Mouse (Mus musculus): ENCODE measurements around the gene Neurod6. TPM values are rescaled to one million over a fixed set of nuclear protein-coding genes. Genes with fewer than 3 reads are reported as not detected.

The Neurod6 gene
- polyA plus RNA-seq, 1 experiment from 2014 or later, result not detected

DNA sequence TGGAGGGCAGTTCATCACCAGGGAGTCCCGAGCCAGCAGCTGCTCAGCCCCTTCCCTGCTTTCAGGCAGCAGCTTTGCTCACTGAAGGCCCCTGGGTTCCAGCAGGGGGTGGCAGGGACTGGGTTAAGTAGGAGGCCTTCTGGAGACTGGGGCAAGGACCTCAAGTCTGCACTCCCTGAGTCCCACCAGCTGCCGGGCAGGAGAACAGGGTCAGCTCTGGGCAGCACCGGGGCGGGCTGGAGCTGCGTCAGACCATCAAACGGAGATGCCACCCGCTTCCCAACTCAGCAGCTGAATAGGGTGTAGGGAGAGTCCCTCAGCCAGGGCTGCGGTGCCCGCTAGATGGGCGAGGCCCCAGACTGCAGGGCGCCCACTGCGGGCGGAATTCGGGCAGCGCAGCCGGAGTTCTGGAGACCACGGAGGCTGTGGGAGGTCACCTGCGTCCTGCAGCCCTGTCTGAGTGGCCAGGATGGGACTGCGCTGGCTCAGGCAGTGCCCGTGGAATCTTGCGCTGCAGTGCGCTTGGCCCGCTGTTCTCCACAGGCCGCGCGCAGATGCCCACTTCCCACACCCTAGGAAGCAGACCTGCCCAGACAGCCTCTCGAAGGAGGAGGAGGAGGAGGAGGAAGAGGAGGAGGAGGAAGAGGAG, 4.3 kb downstream of the Neurod6 start:
- H3K9me3 ChIP-seq (replicated peaks), result no peaks in the 10 kb centered on the region
- no peak overlapping the region for H3K9ac ChIP-seq
- H3K4me2 ChIP-seq, result peak overlapping the region; percentile 40
- H3K4me3 ChIP-seq, result peak overlapping the region; percentile 6; the same call in 1 of the 2 replicates
- WGBS (ENCODE audit: insufficient replicate concordance), result 9% methylated on average over 27 of the region's 27 CpGs
- no peak for ATAC-seq
- H3K27ac ChIP-seq, result no peak overlapping the region
- no peaks in the 10 kb centered on the region for H3K36me3 ChIP-seq
- peaks cover 32% of the 10 kb centered on the region for H3K27me3 ChIP-seq (replicated peaks)
- H3K4me1 ChIP-seq, result no peaks in the 10 kb centered on the region

DNA sequence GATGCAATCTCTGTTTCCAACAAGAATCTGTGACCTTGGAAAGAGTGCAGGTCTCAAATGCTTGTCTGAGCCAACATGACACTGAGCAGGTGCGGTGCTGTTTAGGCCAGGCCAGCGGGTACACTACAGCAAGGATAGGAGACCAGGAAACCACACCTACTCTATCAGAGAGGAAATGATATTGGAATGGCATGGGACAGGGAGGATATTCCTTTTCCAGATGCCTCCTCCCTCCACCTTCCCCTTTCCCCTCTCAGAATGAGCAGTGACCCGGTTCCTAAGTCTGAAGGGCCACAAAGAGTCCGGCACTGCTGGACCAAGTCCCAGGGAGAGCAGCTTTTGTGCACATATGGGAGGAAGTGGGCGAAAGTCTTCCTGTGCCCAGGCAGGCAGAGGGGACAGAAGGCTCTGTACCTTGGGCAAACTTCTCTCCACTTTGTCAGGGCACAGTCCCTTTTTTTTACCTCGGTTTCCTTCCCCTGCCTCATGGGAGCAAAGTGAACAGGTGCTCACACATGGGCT, 4.9 kb downstream of the Neurod6 start:
- Histone ChIP-seq H3K4me2 (no peak overlapping the region), H3K9me3 (replicated peaks) (no peaks in the 10 kb centered on the region), H3K4me3 (no peak overlapping the region), H3K36me3 (no peaks in the 10 kb centered on the region), H3K27me3 (replicated peaks) (peaks cover 30% of the 10 kb centered on the region), H3K9ac (no peak overlapping the region), H3K4me1 (no peaks in the 10 kb centered on the region), H3K27ac (no peak overlapping the region)
- 50% methylated on average over 6 of the region's 6 CpGs for WGBS (ENCODE audit: insufficient replicate concordance)
- no peak for ATAC-seq

DNA sequence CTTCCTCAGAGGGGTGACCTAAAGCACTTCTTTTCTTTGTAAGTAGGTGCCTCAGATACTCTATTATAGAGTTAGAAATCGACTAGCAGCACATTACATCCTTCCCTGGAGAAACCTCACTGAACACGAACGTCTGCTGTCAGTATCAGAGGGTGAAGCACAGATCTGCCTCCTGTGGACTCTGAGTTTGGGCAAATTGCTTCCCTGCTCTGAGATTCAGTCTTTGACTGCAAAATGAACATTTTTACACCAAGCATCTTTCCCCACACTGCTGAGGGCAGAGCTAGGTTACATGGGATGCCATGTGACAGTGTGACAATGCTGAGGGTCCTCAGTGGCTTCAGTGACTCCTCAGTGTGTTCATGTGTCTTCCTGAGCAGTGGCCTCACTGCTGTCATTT, 13.3 kb downstream of the Neurod6 start:
- H3K27ac ChIP-seq, result no peak overlapping the region
- 58% methylated on average over 3 of the region's 3 CpGs for WGBS (ENCODE audit: insufficient replicate concordance)
- no peaks in the 10 kb centered on the region for H3K9me3 ChIP-seq (replicated peaks)
- H3K4me1 ChIP-seq, result no peaks in the 10 kb centered on the region
- no peak overlapping the region for H3K4me2 ChIP-seq
- no peak overlapping the region for H3K4me3 ChIP-seq
- no peaks in the 10 kb centered on the region for H3K27me3 ChIP-seq (replicated peaks)
- no peak overlapping the region for H3K9ac ChIP-seq
- ATAC-seq, result no peak
- H3K36me3 ChIP-seq, result no peaks in the 10 kb centered on the region

DNA sequence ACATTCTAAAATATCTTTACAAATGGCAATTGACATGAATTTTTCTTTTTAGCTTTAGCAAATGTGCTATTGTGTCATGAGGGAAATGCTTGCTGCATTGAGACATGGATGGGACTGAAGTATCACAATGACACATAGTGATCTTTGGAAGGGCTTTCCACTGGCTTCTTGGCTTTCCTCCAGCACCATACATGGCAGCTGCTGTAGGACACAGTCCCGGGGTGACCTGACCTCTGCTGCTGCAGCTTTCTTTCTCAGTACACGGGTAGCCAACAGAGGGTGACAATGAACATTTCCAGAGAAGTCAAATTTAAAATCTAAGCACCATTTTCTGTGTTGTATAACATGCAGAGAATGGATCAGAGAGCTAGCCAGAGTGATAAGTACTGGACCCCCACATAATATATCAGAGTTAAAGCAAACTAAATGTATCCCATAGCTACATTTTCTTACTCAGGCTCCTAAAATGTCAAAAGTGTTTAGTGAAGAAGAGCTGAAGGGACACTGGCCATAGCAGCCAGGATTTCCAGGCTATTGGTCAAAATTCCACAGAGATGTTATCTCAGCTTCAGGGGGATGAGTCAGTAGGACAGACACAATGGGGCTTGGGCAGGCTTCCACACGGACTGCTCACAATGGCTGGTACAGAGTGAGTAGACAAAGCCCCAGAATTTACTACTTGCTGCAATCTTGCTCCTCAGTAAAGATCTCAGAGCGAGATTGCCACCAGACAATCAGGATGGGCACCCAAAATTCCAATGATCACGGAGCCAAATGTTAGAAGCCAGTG, 19.7 kb downstream of the Neurod6 start:
- H3K27me3 ChIP-seq (replicated peaks), result no peaks in the 10 kb centered on the region
- H3K9ac ChIP-seq, result no peak overlapping the region
- H3K4me2 ChIP-seq, result no peak overlapping the region
- H3K4me3 ChIP-seq, result no peak overlapping the region
- no peaks in the 10 kb centered on the region for H3K4me1 ChIP-seq
- H3K36me3 ChIP-seq, result no peaks in the 10 kb centered on the region
- no peaks in the 10 kb centered on the region for H3K9me3 ChIP-seq (replicated peaks)
- no peak overlapping the region for H3K27ac ChIP-seq
- 50% methylated on average over 5 of the region's 5 CpGs for WGBS (ENCODE audit: insufficient replicate concordance)
- ATAC-seq, result no peak

DNA sequence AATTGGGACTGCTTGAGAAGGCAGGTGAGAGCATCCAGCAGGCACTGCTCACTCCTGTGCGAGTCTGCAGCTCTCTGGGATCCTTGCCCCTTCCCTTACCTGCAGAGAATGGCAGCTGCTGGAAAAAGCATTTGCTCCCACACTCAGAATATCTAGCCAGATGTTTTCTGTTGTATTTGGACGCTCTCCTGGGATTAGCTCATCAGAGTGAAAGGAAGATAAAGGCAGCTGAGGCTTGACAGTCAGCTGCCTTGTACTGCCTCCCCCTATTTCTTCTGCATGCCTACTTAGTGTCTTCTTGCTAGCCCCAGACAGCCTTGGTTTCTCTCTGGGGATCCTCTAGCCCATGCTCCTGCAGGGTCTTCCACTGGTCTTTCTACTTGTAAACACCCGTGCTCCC, 31.1 kb downstream of the Neurod6 start:
- H3K27ac ChIP-seq, result no peak overlapping the region
- WGBS (ENCODE audit: insufficient replicate concordance), result 36% methylated on average over 3 of the region's 3 CpGs
- no peak for ATAC-seq
- no peaks in the 10 kb centered on the region for H3K27me3 ChIP-seq (replicated peaks)
- no peak overlapping the region for H3K9ac ChIP-seq
- H3K4me1 ChIP-seq, result peaks cover 5% of the 10 kb centered on the region; the same call in 1 of the 2 replicates
- no peak overlapping the region for H3K4me2 ChIP-seq
- no peak overlapping the region for H3K4me3 ChIP-seq
- no peaks in the 10 kb centered on the region for H3K9me3 ChIP-seq (replicated peaks)
- H3K36me3 ChIP-seq, result no peaks in the 10 kb centered on the region

DNA sequence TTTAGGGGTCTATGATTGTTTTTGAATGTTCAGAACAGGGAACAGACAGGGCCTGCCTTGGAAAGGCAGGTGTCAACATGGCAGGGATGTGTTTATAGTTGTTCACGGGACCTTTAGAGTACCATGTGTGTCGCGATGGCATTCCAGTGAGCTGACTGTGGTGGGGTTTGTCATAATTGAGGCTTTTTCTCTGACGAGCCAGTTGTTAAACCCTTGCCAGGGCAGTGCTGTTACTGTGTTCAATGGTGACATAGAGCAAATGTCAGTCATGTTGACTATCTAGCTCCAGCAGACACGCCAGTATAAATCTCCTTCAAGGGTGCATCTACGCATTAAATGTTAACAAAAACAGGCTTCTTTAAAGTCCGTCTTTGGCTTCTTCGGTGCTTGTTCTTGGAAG, 31.5 kb downstream of the Neurod6 start:
- Histone ChIP-seq H3K36me3 (no peaks in the 10 kb centered on the region), H3K27me3 (replicated peaks) (no peaks in the 10 kb centered on the region), H3K27ac (no peak overlapping the region), H3K4me3 (no peak overlapping the region), H3K4me2 (no peak overlapping the region), H3K9me3 (replicated peaks) (no peaks in the 10 kb centered on the region), H3K9ac (no peak overlapping the region), H3K4me1 (peaks cover 5% of the 10 kb centered on the region; the same call in 1 of the 2 replicates)
- ATAC-seq, result no peak
- 64% methylated on average over 8 of the region's 8 CpGs for WGBS (ENCODE audit: insufficient replicate concordance)

DNA sequence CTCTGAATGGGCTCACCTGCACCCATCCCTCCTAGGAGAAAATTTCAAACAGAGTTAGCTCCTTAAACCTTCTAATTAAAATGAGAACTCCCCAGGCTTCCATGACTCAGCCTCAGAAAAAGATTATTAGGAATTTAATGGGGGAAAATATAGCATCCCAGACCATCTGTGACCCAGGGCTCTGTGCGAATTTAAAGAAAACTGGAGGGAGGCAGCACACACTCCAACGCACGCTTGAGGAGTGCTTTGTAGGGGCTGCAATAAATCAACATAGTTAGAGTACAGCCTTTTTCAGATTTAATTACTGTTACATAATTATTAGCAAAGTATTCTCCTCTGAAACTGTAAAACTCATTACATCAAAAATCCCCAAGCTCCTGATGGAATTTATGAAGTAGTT, 32.2 kb downstream of the Neurod6 start:
- peaks cover 5% of the 10 kb centered on the region; the same call in 1 of the 2 replicates for H3K4me1 ChIP-seq
- H3K4me2 ChIP-seq, result no peak overlapping the region
- H3K27me3 ChIP-seq (replicated peaks), result no peaks in the 10 kb centered on the region
- no peak overlapping the region for H3K27ac ChIP-seq
- no peak overlapping the region for H3K4me3 ChIP-seq
- H3K36me3 ChIP-seq, result no peaks in the 10 kb centered on the region
- H3K9me3 ChIP-seq (replicated peaks), result no peaks in the 10 kb centered on the region
- ATAC-seq, result no peak
- WGBS (ENCODE audit: insufficient replicate concordance), result 62% methylated on average over 3 of the region's 3 CpGs
- H3K9ac ChIP-seq, result no peak overlapping the region

DNA sequence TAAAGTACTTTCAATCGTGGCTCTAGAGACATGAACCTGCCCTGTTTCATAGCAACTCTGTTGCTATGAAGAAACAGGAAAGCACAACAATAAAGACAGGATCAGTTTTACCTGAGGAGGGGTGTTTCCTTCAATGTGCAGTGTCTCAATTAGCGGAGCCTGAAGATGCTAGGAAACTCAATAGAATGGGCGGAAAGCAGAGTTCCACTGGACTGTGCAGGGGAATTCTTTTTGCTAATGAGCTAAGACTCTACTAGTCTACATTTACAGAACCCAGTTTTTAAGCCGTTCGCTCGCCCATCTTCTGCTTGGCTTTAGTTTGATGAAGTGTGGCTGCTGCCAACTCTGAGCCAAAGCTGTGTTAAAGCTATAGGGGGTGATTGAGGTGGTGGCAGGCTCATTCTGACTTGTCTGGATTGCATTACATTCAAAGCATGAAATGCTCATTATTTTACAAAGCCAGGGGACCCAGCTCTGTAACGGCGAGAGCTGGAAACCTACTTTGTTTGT, 33.2 kb downstream of the Neurod6 start:
- H3K36me3 ChIP-seq, result no peaks in the 10 kb centered on the region
- H3K9me3 ChIP-seq (replicated peaks), result no peaks in the 10 kb centered on the region
- no peak for ATAC-seq
- no peak overlapping the region for H3K9ac ChIP-seq
- H3K4me3 ChIP-seq, result no peak overlapping the region
- 73% methylated on average over 8 of the region's 8 CpGs for WGBS (ENCODE audit: insufficient replicate concordance)
- H3K4me1 ChIP-seq, result peaks cover 5% of the 10 kb centered on the region; the same call in 1 of the 2 replicates
- no peaks in the 10 kb centered on the region for H3K27me3 ChIP-seq (replicated peaks)
- H3K4me2 ChIP-seq, result no peak overlapping the region
- H3K27ac ChIP-seq, result no peak overlapping the region

DNA sequence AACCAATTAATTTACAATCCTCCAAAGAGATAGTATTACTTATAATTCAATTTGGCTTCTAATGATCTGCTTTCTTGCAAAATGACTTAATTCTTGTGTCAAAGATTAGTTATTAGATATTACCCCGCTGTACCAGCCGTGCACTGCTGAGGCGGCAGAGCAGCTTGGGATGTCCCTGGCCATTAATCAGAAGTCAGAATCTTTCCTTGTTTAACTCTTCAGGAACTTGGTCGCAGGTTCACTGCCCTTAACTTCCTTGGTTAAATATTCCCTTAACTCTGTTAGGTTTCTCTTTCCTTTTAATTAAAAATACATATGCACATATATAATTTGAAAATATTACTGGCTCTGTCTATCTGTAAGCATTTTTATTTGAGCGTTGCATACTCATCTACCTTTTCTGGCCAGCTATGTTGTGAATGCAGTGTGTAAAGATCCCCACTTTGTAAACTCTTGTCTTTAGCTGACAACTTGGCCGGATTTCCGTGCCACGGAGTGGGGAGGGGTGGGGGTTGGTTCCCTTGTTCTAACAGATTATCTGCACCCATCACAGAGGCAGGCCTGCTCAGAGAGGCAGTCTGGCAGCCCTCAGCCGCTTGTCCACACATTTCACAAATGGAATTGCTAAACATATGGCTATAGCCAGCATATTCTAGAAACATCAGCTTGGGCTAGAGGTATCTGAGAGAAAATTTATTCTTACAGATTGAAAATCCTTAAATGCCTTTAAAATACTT, 34.1 kb downstream of the Neurod6 start:
- Histone ChIP-seq H3K9ac (no peak overlapping the region), H3K4me3 (no peak overlapping the region), H3K4me1 (peaks cover 5% of the 10 kb centered on the region; the same call in 1 of the 2 replicates), H3K36me3 (no peaks in the 10 kb centered on the region), H3K27me3 (replicated peaks) (no peaks in the 10 kb centered on the region), H3K9me3 (replicated peaks) (no peaks in the 10 kb centered on the region), H3K4me2 (no peak overlapping the region), H3K27ac (no peak overlapping the region)
- WGBS (ENCODE audit: insufficient replicate concordance), result 40% methylated on average over 9 of the region's 9 CpGs
- no peak for ATAC-seq

DNA sequence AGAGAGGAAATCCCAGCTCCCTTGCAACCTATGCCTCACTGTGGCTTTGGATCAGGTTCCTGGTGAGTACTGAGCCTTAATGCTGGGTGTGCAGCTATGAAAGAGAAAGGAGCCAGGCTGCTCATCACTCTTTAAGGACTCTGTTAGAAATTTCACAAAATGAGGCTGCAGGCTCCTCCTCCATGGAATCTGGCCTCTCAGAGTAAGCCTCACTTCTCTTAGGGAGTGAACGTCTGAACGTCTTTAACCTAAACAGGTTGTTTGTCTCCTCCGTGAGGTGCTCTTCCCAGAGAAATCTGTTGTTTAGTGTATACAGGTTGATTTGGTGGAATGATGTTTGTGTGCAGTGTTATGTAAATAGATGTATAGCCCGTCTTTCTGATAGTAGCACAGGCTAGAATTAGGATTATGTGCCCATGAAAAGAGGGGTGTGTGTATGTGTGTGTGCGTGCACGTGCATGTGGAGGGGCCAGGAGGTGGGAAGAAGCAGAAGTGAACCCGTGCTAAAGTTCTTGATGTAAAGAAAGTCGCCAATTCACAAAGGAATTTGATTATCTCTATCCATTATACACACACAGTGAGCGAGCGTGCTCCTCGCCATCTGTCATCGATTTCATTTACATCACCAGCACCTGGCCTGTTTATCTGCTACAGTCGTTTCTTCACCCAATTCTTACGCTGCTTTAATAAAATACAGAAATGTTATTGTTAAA, 34.8 kb downstream of the Neurod6 start:
- Histone ChIP-seq H3K4me2 (no peak overlapping the region), H3K9me3 (replicated peaks) (no peaks in the 10 kb centered on the region), H3K4me1 (peaks cover 5% of the 10 kb centered on the region; the same call in 1 of the 2 replicates), H3K36me3 (no peaks in the 10 kb centered on the region), H3K9ac (no peak overlapping the region), H3K27ac (no peak overlapping the region), H3K27me3 (replicated peaks) (no peaks in the 10 kb centered on the region), H3K4me3 (no peak overlapping the region)
- WGBS (ENCODE audit: insufficient replicate concordance), result 55% methylated on average over 14 of the region's 14 CpGs
- no peak for ATAC-seq

DNA sequence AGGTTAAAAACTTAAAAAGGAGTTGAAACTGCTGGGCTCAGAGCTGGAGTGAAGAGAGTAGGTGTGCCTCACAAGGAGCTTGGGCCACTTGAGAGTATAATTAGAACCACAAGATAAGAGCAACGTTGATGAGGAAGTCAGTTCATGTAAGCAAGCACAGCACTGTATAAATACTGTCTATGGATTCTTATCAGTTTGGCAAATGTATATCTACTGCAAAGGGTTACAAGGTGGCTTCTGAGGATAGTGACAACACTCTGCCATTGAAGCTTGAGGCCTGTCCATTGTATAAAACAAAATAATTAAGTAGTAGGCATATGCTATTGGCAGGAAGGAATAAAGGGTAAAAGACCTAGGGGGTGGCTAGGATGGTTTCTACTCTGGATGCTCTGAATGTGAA, 46.4 kb downstream of the Neurod6 start:
- ATAC-seq, result peak; percentile 92
- H3K36me3 ChIP-seq, result no peaks in the 10 kb centered on the region
- no peak overlapping the region for H3K4me3 ChIP-seq
- H3K9ac ChIP-seq, result no peak overlapping the region
- H3K9me3 ChIP-seq (replicated peaks), result no peaks in the 10 kb centered on the region
- no peaks in the 10 kb centered on the region for H3K27me3 ChIP-seq (replicated peaks)
- WGBS (ENCODE audit: insufficient replicate concordance), result 3% methylated on average over 1 of the region's 1 CpGs
- 0 out of 2 replicates have a peak overlapping the region, but pooled peaks have one; percentile 20 for H3K27ac ChIP-seq
- peak overlapping the region; percentile 35; the same call in 1 of the 2 replicates for H3K4me2 ChIP-seq
- peaks cover 20% of the 10 kb centered on the region for H3K4me1 ChIP-seq

All from liver, embryonic 12.5 days (tissue).